Mouse (Mus musculus): Measurements from ENCODE around the gene Defb26.

The Defb26 gene

DNA sequence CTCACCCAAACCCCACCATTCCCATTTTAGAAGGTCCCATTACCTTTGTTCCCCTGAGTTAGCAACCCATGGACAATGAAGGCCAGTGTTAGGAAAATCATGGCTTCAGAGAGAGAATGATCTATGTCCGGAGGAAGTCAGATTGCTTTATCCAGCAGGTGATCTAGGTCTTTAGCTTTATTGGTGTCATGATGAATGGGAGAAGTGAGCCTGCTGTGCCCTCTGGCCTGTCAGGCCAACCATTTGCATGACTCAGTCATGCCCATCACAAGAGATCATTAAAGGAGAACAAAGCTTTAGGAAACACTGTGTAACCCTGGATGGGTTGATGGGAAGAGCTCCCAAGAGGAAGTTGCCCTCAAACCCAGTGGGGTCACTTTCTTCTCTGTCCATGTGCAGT lies at the start of gene Defb26:
Defb26 (minus strand) TSS at position 101 of the 400 bp plus-strand sequence.
- no peak for DNase-seq (ENCODE audit: low spot score)

DNA sequence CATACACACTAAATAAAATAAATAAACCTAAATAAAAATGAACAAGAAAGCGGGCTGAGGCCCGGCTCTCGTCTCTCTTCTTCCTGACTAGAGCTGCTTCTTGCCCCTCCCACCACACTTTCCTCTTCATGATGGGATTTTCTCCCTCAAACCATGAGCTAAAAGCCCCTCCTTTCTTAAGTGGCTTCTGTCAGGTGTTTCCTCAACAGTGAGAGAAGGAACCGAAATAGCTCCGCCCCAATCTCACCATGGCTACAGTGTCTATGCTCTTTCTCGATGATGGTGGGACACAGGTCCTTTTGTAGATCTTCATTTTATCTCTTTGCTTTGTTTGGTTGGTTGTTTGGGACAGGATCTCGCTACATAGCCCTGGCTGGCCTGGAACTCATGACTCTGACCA lies 45.2 kb upstream of the Defb26 start:
- no peak for DNase-seq (ENCODE audit: low spot score)

DNA sequence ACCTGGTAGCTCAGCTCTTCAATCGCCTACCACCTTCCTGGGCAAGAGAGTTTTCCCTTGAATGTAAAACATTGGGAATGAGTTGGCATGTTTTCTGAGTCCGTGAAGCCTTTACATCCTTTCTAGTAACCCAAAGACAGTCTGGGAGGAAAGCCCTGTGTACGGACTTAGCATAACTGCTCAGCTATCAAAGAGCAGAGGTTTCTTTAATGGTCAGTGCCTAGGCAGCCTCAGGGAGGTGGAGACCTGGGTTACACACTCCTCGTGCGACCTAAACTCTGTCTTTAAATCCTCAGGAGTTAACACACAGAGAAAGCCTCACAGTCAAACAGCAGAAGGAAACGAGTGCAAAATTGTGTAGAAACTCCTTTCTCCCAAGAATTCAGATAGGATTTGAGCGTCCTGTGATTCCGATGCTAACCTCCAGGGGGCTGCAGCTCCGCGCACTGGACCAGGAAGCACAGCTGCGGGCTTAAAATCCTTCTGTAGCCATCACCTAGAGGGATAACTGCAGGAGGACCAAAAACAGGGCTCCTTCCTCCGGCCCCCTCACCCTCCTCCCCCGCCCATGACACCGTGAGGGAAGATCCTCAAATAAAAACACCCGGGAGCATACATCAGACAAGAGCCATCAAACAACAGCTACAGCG lies 42.4 kb upstream of the Defb26 start:
- peak; percentile 86 for DNase-seq (ENCODE audit: low spot score)

DNA sequence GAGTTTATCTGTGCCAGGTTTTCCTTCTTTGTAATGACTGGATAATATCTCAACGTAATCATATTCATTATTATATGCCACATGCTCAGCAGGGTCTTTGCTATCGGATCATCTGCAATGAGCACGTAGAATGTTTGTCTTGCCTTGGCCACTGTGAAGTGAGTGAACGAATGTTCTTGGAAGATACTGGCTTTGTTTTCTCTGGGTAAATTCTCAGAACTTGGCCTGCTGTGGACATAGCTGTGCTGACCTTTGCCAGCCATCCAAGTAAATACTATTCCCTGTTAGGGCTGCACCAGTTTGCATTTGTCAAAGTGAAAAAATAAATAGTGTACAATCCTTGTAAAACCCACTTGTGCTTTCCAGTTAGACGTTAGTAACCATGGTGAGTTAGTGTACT lies 36.6 kb upstream of the Defb26 start:
- no peak for DNase-seq (ENCODE audit: low spot score)

DNA sequence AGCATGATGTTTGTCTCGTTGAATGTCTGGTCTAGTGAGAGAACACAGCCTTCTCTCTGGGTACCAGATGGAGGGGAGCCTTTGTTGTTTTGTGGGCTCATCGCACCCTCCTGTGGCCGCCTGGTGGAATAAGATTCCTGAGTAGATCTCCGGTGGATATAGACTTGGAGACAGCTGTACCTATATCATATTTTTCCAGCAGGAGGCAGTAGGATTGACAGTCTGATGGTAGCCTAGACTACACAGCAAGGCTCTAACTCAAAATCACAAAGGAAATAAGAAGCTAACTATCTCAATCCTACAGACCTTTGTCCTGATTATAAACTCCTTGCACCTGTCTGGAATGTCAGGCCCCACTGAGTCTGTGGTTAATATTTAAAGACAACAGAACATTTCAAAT lies 33.2 kb upstream of the Defb26 start:
- peak; percentile 62 for DNase-seq (ENCODE audit: low spot score)

DNA sequence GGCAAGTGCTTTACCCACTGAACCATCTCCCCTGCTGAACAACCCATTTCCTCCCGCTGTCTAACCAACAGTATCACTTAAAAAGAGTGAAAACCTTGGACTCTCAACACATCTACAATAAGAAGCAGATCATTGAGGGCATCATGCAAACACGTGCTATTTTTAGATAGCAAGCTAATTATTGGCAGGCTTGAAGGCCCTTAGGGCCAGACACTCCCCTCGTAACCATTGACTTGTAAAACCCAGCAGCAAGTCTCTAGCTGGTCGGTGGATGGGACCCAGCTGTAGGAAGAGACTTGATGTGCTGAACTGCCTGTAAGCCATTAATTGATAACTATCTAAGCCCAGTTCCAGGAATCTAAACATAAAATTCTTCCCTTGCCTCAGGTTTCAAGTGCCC lies 32.0 kb upstream of the Defb26 start:
- DNase-seq (ENCODE audit: low spot score), result no peak

DNA sequence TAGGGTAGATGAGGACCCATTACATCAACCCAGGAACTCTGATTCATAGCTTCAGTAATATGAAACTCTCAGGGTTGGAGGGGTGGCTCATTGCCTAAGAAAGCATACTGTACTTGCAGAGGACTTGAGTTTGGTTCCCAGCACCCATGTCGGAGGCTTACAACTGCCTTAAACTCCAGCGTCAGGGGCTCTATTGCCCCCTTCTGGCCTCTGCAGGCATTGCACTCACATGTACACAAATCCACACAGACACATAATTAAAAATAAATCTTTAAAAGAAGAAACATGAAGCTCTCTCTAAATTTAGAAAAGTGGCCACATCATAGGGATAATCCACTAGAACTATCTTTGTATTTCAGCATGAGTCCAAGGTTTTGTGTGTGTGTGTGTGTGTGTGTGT lies 31.4 kb upstream of the Defb26 start:
- DNase-seq (ENCODE audit: low spot score), result no peak

DNA sequence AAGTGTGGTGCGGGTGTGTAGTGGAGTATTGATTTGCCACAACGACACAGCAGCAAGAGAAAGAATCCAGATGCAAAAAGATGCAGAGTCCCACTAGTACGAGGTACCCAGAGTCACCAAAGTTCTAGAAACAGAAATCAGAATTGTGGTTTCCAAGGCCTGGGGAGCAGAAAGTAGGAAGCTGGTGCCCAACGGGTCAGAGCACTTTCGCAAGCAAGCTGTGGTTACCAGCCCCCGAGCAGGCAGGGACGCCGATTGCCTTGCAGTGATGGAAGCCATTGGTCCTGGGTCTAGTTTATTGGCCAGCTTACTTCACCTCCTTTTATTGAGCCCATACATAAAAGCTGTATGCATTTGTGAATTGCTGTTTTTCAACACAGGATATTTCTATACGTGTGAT lies 30.5 kb upstream of the Defb26 start:
- DNase-seq (ENCODE audit: low spot score), result no peak

DNA sequence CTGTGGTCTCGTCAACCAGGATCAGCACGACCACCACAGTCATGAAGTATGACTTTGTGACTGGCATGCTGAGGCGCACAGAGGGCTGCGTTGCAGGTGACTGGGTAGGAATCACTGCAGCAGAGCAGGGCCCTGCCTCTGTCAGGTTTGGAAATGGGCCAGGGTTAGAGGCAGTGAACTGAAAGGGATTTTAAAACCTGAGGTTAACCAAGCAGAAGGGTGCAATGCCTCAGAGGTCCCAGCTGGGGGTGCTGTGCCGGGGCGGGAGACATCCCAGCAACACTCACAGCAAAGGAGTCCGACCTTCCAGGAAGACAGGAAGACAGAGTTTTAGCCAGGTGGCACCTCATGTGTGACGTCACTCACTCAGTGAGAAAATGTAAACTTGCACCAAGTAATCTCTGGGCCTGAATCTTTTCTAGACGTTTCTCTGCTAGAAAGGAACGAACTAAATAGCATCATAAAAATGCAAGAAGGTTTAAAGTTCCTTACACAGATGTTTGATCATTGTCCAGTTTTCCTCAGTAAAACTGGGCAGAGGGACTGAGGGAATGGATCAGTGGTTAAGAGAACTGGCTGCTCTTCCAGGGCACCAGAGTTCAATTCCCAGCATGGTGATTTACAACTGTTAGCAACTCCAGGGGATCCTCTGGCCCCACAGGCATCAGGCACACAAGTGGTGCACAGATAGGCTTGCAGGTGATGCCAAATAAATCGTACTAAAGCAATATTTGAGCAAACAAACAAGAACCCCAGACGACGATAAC lies 28.6 kb upstream of the Defb26 start, which contains the start of gene Defb29:
Defb29 (minus strand) TSS at position 155 of the 767 bp plus-strand sequence.
- no peak for DNase-seq (ENCODE audit: low spot score)

DNA sequence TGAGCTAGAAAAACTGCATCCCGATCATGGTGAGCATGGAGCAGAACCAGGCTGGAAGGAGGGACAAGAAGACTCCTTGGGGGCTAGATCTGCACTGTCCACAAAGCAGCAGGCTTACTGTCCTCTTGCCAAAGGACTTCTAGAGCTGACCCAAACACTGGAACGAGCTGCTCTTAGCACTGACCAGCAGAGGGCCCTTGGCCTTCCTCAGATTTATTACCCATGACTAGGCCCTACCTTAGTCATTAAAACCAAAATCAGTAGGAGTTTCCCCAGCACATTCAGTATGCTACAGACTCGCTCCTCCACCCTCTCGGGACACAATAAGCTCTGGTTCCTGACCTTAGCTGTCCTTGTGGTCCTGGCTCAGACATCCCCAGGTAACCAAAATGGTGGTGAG lies 6.5 kb upstream of the Defb26 start, which contains the start of gene Defb28:
Defb28 (plus strand) TSS at position 275 of the 400 bp plus-strand sequence.
- no peak for DNase-seq (ENCODE audit: low spot score)

DNA sequence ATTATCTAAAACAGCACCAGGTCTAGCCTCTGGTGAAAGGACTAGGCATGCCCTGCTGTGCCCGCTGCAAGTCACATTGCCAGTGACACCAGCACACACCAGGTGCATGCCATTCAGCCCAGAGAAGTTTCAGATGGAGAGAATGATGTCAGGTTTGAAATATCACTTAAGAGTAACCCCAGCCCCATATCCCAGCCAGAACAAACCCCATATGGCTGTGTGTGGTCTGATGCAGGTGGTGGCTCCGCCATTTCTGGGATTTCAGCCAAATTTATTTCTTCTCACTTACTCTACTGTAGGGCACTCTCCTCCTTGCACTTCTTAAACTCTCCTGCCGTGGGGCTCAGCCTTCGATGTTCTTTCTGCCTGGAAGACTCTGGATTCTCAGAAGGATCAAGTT lies 4.6 kb upstream of the Defb26 start:
- DNase-seq (ENCODE audit: low spot score), result no peak

DNA sequence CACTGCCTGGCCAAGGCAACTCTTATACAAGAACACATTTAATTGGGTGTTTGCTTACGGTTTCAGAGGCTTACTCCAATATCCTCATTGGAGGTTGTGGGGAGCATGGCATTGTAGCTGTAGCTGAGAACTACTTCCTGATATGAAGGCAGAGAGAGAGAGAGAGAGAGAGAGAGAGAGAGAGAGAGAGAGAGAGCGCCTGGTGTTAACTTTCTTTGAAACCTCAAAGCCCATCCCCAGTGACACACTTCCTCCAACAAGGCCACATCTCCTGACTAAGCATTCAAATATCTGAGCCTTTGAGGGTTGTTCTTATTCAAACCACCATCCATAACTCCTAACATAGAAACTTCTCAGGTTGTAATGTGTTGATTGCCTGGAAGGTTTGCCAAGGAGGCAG lies 7.5 kb downstream of the Defb26 start:
- DNase-seq (ENCODE audit: low spot score), result no peak

DNA sequence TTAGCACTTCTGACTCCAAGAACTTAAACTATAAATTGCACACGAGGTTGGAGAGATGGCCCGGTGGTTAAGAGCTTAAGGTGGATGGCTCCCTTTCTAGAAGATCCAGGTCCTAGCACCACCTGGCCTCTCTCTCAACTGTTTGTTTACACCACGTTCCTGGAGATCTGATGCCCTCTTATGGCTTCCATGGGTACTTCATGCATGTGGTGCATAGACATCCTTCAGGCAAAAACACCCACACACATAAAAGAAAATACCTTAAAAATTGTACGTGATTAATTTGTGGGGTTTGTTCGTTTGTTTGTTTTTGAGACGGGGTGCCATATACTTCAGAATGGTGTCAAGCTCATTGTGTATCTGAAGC lies 10.6 kb downstream of the Defb26 start:
- DNase-seq (ENCODE audit: low spot score), result no peak

DNA sequence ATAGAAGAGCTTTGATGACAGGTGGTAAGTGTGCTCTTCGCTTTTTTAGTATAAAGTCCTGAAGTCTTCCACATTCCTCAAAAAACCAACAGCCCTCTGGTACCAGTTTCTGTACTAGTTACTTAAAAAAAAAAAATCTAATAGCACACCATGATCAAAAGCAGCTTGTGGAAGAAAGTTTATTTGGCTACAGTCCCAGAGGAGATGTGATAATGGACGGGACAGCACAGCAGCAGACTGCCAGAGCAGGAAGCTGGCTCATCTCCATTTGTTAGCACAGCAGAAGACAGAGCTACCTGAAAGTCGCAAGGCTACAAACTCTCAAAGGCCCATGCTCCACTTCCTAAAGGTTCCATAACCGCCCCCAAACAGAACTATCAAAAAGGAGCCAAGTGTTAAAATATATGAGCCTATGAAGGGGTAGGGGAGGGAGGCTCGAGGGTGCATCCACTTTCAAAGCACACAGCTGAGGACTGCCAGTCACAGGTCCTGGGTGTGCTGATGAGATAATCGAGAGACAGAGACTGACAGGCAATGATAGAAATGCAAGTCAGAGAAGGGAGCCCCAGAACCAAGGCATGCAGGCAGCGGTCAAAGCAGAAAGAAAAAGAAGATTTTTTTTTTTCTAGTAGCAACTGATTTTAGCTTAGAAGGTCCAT lies 11.2 kb downstream of the Defb26 start:
- DNase-seq (ENCODE audit: low spot score), result no peak

DNA sequence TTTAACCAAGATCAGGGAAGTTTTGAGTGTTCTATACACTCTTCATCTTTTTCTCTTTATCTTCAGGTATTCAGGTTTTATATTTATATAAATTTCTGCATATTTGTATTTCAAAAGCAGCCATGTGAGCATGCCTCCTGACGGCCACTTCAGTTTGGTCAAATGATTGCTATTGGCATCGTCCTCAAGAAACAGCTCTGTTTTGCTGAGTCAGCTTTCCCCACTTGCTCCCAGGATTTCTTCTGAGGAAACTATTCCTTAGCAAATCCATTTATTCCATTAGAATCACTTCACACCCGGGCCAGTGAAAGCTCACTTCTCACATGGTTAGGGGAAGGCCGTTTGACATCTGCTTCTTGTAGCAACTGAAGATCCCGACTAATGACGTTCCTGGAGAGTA lies 13.5 kb downstream of the Defb26 start:
- DNase-seq (ENCODE audit: low spot score), result no peak

DNA sequence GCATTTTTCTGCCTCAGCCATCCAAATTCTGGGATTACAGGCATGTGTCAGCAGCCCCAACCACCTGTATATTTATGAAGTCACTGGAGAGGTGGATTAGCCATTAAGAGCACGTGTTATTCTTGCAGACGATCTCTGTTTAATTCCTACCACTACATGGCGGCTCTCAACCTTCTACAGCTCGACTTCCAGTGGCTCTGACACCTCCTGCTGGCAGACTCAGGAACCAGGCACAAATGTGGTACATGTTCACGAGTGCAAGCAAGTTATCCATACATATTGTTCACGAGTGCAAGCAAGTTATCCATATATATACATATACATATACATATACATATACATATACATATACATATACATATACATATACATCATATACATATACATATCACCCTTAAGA lies 18.3 kb downstream of the Defb26 start:
- DNase-seq (ENCODE audit: low spot score), result no peak

DNA sequence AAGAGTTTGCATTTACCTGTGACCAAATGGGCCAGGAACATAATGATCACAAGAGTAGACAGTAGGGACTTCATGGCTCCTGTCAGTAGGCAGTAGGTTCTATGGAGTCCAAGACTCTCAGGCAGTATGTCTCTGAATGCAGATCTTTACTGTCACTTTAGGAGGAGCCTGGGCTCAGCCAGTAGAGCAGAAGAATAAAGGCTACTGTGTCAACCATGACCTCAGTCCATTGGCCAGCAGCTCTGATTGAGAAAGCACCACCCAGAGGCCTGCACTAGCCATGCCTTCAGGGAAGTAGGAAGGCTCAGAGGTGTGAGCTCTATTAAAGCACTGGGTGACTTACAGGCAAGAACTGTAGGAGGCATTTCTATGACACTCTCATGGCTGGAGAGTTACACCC lies 21.5 kb downstream of the Defb26 start, which contains the start of gene Defb22:
Defb22 (minus strand) TSS at position 101 of the 400 bp plus-strand sequence.
- no peak for DNase-seq (ENCODE audit: low spot score)

DNA sequence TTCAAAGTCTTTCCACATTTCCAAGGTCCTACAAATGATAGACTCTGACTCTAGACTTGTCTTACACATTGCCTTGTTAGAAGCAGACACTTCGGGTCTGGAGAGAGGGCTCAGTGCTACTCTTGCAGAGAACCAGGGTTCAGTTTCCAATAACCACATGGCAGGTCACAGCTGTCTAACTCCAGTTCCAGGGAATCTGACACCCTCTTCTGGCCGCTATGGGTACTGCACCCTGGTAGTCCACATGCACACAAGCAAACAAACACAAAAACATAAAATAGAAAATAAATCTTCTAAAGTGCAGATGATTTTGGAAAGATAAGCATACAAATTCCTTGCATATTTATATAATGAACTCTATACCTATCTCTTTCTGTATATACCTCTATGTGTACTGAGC lies 24.5 kb downstream of the Defb26 start:
- no peak for DNase-seq (ENCODE audit: low spot score)

DNA sequence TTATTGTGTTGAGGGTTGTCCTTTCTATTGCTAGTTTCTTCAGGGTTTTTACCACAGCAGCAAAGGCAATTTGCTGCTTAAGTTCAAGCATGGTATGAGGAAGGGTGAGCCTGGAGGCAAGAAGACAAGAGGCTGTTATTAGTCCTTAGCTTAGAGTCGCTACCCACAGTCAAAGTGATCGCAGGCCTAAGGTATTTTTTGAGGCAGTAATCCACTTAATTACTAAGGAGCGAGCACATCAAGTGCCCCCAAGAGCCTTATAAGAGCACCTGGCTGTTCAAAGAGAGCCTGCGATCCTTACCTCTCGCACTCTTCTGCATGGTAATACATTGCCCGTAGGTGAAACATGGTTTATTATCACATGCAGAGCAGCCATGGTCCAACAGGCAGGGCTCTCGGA lies 29.8 kb downstream of the Defb26 start:
- DNase-seq (ENCODE audit: low spot score), result no peak

DNA sequence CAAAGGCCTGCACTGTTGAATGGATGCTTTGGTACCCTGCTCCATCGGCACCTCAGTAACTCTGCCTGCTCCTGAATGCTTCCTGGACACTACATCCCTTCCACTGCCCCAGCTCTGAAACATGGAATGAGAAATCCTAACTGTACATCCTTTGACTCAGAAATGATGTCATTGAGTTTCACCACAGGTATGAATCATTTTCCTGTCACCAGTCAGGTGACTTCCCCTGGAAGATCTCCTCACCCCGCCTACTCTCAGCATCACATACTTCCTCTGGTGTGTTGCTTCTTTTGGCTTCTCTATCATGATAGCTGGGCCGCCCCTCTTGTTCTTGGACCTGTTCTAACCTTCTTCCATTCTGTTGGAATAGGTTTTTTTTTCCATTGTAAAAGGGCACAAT lies 30.6 kb downstream of the Defb26 start:
- DNase-seq (ENCODE audit: low spot score), result no peak

DNA sequence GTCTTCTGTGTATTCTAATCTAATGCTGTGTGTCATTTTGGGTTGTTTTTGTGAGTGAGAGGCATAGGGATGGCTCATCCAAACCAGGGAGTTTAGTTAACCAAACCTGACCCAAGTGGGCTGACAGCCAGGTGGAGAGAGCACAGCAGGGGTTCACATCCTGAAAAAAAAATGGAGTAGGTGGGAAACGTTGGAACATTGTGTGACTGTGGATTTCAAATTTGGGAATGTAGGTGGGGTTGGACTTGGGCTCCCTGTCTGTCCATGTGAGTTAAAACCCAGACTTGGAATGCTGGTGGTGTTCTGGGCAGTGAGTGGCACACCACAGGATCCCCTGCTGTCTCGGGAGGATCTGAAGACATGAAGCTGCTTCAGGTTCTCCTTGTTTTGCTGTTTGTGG lies 34.7 kb downstream of the Defb26 start, which contains the start of gene Defb20:
Defb20 (plus strand) TSS at position 301 of the 400 bp plus-strand sequence.
- DNase-seq (ENCODE audit: low spot score), result no peak

DNA sequence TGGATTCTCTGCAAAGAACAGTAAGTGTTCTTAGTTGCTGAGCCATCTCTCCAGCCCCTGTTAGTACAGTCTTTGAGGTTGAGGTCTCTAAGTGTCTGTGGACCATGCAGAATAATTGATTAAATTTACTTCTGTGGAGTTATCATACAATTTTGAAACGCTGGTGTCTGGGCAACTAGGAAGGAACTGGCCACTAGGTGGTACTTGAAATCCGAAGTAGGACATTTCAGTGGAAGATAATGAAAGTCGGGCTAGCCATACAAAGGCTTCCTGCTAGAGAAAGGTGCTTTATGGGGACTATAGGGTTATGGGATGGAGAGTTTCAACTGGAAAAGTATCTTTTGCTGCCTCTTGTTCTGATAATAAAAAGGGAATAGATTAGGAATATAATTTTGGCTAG lies 39.1 kb downstream of the Defb26 start:
- no peak for DNase-seq (ENCODE audit: low spot score)

DNA sequence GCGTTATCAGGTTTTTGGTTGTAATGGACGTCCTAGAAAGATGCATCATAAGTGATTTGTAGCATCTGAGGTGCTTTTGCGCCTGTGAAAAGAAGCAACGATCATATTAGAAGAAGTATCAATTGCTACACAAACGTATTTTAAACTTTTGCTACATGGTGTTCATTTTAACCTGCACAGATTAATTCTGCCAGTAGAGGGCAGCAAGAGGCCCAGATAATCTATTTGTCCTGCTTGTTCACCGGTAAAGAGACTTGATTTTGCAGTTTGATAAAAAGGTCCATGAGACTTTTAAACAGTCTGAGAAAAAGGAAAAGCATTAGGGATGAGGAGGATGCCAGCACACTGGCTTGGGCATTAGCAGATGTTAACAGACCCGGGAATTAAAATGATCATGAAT lies 40.5 kb downstream of the Defb26 start:
- DNase-seq (ENCODE audit: low spot score), result peak; percentile 57
